Comparison of ENCODE assay signal across 8 mouse cellular contexts in the genomic region with DNA sequence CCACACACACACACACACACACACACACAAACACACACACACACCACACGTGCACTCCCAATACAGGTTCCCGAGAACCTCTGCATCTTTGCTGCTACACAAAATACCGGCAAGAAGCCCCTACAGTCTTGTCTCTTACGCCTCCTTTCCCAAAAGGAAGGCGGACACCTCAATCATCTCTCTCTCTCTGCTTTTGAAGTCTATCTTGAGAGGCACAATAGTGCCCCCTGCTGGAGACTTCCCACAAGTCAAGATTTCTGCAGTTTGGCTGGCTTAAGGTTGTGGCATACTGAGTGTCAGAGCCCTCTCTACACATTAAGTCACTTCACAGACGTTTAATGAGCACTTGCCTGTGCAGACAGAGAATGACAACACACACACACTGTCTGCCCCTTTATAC. TPM values are rescaled to one million over a fixed set of nuclear protein-coding genes. Genes with fewer than 3 reads are reported as not detected.
DNase-seq lines count a peak whose midpoint lies in the region; ATAC-seq lines count a peak whose summit lies in the region.
"Had no signal": no experiment of that assay in that cellular context is flagged by ENCODE, and none has a peak within 500 bp of the region (broad histone marks: within the 10 kb centered on the region; RNA-seq: fewer than 3 reads in every experiment).

No protein-coding gene starts in this region.

- DNase-seq in ZHBTc4 (ENCODE audit: low read depth, low spot score): peak; percentile 91
- DNase-seq in cerebellum, postnatal 14 days: peak; percentile 93 to 94
- DNase-seq in frontal cortex, postnatal 25 days (ENCODE audit: low spot score in 2 of 2): peak; percentile 84 to 89
- DNase-seq in left cerebral cortex, adult 8-10 months (ENCODE audit: low spot score in 2 of 2): peak; percentile 64 to 80
- peak; percentile 88 for DNase-seq in mesoderm, embryonic 11.5 days (ENCODE audit: low read depth, low spot score)
- DNase-seq in spleen, adult 12 weeks (ENCODE audit: low spot score): peak; percentile 72

- no peaks in the 10 kb centered on the region for H3K27me3 ChIP-seq in hindbrain, embryonic 15.5 days

- H3K9ac ChIP-seq in hindbrain, embryonic 15.5 days: no peak overlapping the region

- H3K36me3 ChIP-seq in hindbrain, embryonic 15.5 days: no peaks in the 10 kb centered on the region

- H3K9me3 ChIP-seq in hindbrain, embryonic 15.5 days: no peaks in the 10 kb centered on the region

- H3K27ac ChIP-seq in hindbrain, embryonic 15.5 days (replicated peaks): no peak overlapping the region

- WGBS in hindbrain, embryonic 15.5 days: 6% methylated on average over 6 of the region's 6 CpGs

- H3K4me2 ChIP-seq in hindbrain, embryonic 15.5 days: peak overlapping the region; percentile 45

- H3K4me3 ChIP-seq in hindbrain, embryonic 15.5 days: no peak overlapping the region; the same call in 1 of the 2 replicates

- ATAC-seq in hindbrain, embryonic 15.5 days (ENCODE audit: low FRiP score, low read depth): peak; percentile 66

- peaks cover 13% of the 10 kb centered on the region for H3K4me1 ChIP-seq in hindbrain, embryonic 15.5 days (replicated peaks)

RNA-seq across cellular contexts. Expression of gene Trim56, which starts 9.0 kb away (rescaled TPM):
- polyA plus RNA-seq in hindbrain, embryonic 15.5 days (2015; fragmentation: Nextera tagmentation; extraction: Ambion mirVana): 3.4 and 4.5 TPM in 2 replicates
- 1 to 10 TPM; 5.4 to 8.9 (median 7.4) TPM for total RNA-seq in left cerebral cortex, adult 8-10 months (2022)

RNA-seq across cellular contexts. Expression of gene Serpine1, which starts 35.0 kb away (rescaled TPM):
- 0.17 and 0.29 TPM in 2 replicates for polyA plus RNA-seq in hindbrain, embryonic 15.5 days (2015; fragmentation: Nextera tagmentation; extraction: Ambion mirVana)
- 1 to 10 TPM; 1.1 to 2.7 (median 1.9) TPM for total RNA-seq in left cerebral cortex, adult 8-10 months (2022)

RNA-seq across cellular contexts. Expression of gene Muc3, which starts 42.1 kb away (rescaled TPM):
- polyA plus RNA-seq in hindbrain, embryonic 15.5 days (2015; fragmentation: Nextera tagmentation; extraction: Ambion mirVana): not detected in 2 replicates
- total RNA-seq in left cerebral cortex, adult 8-10 months (2022): not detected
- polyA plus RNA-seq: stomach, embryonic 14.5 days had no signal
